Mouse (Mus musculus): ENCODE measurements around the gene Fam171a2.

- no peak for TF ChIP-seq CTCF (IDR thresholded peaks at IDR 0.05; ENCODE audit: low read depth)
- no peak for TF ChIP-seq EP300 (IDR thresholded peaks at IDR 0.05; ENCODE audit: low read depth)
Measured at GRCm38 (mm10) chr11:102429551-102429950, 17.9 kb downstream of the Fam171a2 start.

Measured in liver, embryonic 14.5 days (tissue).